8 mouse cellular contexts compared by ENCODE assay signal in the genomic region with DNA sequence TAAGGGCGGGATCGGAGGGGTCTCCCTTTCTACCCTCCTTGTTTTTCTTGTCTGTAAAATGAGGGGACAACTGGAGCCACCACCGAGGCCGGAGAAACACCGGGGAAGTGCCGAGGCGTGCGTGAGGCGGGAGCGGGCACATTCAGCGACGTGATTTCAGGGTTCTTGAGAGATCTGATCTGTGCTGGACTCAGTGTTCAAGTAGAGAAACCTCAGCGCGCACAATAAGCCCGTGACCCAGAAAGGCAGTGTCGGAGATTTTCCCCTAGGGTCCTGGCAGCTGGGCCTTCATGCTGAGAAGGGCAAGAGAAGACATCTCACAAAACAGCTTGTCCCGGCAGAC. TPM values are rescaled to one million over a fixed set of nuclear protein-coding genes. Genes with fewer than 3 reads are reported as not detected.
A peak's percentile ranks its signal among the peaks of the same experiment; 100 is the strongest.
DNase-seq lines count a peak whose midpoint lies in the region; ATAC-seq and TF ChIP-seq lines count a peak whose summit lies in the region.

No protein-coding gene starts in this region.

- H3K9ac ChIP-seq in embryonic facial prominence, embryonic 11.5 days (replicated peaks; ENCODE audit: low read length): peak overlapping the region; percentile 70
- H3K9ac ChIP-seq in hindbrain, embryonic 14.5 days: peak overlapping the region; percentile 85

- ATAC-seq in embryonic facial prominence, embryonic 11.5 days (replicated peaks; ENCODE audit: insufficient number of reproducible peaks, low FRiP score, low TSS enrichment, low read depth): peak; percentile 7; the same call in 1 of the 2 replicates
- peak; percentile 57; the same call in 1 of the 2 replicates for ATAC-seq in hindbrain, embryonic 14.5 days (ENCODE audit: low FRiP score)

- H3K36me3 ChIP-seq in embryonic facial prominence, embryonic 11.5 days (replicated peaks; ENCODE audit: control insufficient read depth, insufficient read depth, low read depth, low read length): no peaks in the 10 kb centered on the region
- H3K36me3 ChIP-seq in hindbrain, embryonic 14.5 days (replicated peaks; ENCODE audit: control insufficient read depth, insufficient read depth): peaks cover 36% of the 10 kb centered on the region
- peaks cover 40% of the 10 kb centered on the region for H3K36me3 ChIP-seq in midbrain, embryonic 10.5 days

- intact Hi-C loops in left cerebral cortex, adult 2 months (cut with DNase I): loop anchor here (5.0 kb wide), 1 partner anchor 83 kb away; a partner anchor contains a TSS
- intact Hi-C loops in left cerebral cortex, postnatal 10 days (cut with DNase I): loop anchor here (5.0 kb wide), 1 partner anchor 83 kb away; a partner anchor contains a TSS

- peak overlapping the region; percentile 72 for H3K4me3 ChIP-seq in left cerebral cortex, adult 2 months
- H3K4me3 ChIP-seq in embryonic facial prominence, embryonic 11.5 days (ENCODE audit: low read depth, low read length): peak overlapping the region; percentile 62
- peak overlapping the region; percentile 73 for H3K4me3 ChIP-seq in hindbrain, embryonic 14.5 days (replicated peaks; ENCODE audit: low read length)
- peak overlapping the region; percentile 77 for H3K4me3 ChIP-seq in midbrain, embryonic 10.5 days

- H3K27me3 ChIP-seq in embryonic facial prominence, embryonic 11.5 days (ENCODE audit: control insufficient read depth, insufficient read depth, low read length): no peaks in the 10 kb centered on the region
- no peaks in the 10 kb centered on the region for H3K27me3 ChIP-seq in hindbrain, embryonic 14.5 days (ENCODE audit: control insufficient read depth, insufficient read depth, low read length)
- no peaks in the 10 kb centered on the region; the same call in 1 of the 2 replicates for H3K27me3 ChIP-seq in midbrain, embryonic 10.5 days (ENCODE audit: low read depth, poor library complexity, severe bottlenecking)

- H3K9me3 ChIP-seq in embryonic facial prominence, embryonic 11.5 days (replicated peaks; ENCODE audit: control insufficient read depth, low read length): no peaks in the 10 kb centered on the region
- H3K9me3 ChIP-seq in hindbrain, embryonic 14.5 days (ENCODE audit: control insufficient read depth, low read length): no peaks in the 10 kb centered on the region
- no peaks in the 10 kb centered on the region for H3K9me3 ChIP-seq in midbrain, embryonic 10.5 days (replicated peaks)

- TF ChIP-seq CTCF in left cerebral cortex, adult 2 months (IDR thresholded peaks at IDR 0.05): no peak

- no peaks in the 10 kb centered on the region for H3K4me1 ChIP-seq in embryonic facial prominence, embryonic 11.5 days (ENCODE audit: control insufficient read depth, insufficient read depth, low read length)
- peaks cover 8% of the 10 kb centered on the region for H3K4me1 ChIP-seq in hindbrain, embryonic 14.5 days (replicated peaks; ENCODE audit: control insufficient read depth, insufficient read depth, low read length)
- H3K4me1 ChIP-seq in midbrain, embryonic 10.5 days: peaks cover 12% of the 10 kb centered on the region

- under 1% methylated on average over 17 of the region's 17 CpGs for WGBS in embryonic facial prominence, embryonic 11.5 days
- under 1% methylated on average over 17 of the region's 17 CpGs for WGBS in hindbrain, embryonic 14.5 days
- WGBS in midbrain, embryonic 10.5 days: 1% methylated on average over 17 of the region's 17 CpGs

- DNase-seq in left cerebral cortex, adult 2 months (ENCODE audit: extremely low spot score in 1 of 2, low spot score in 2 of 2): no peak
- DNase-seq in left cerebral cortex, postnatal 10 days (ENCODE audit: extremely low spot score in 1 of 2, low spot score in 2 of 2): no peak
- DNase-seq in embryonic facial prominence, embryonic 11.5 days (ENCODE audit: low spot score): no peak
- DNase-seq in hindbrain, embryonic 14.5 days (ENCODE audit: low spot score): no peak
- no peak for DNase-seq in midbrain, embryonic 10.5 days (ENCODE audit: low spot score)
- no peak for DNase-seq in B cell, adult 2 months
- DNase-seq in spleen, postnatal 4 days (ENCODE audit: low spot score in 2 of 2): no peak
- DNase-seq in urinary bladder, postnatal 14 days (ENCODE audit: low spot score): no peak

- peak overlapping the region; percentile 74 for H3K4me2 ChIP-seq in embryonic facial prominence, embryonic 11.5 days (ENCODE audit: low read depth, low read length)
- H3K4me2 ChIP-seq in hindbrain, embryonic 14.5 days (replicated peaks): peak overlapping the region; percentile 95

- H3K27ac ChIP-seq in left cerebral cortex, adult 2 months: peak overlapping the region; percentile 73
- H3K27ac ChIP-seq in embryonic facial prominence, embryonic 11.5 days (replicated peaks; ENCODE audit: low read depth, low read length): no peak overlapping the region
- H3K27ac ChIP-seq in hindbrain, embryonic 14.5 days: 0 out of 2 replicates have a peak overlapping the region, but pooled peaks have one; percentile 57
- peak overlapping the region; percentile 82 for H3K27ac ChIP-seq in midbrain, embryonic 10.5 days (replicated peaks)

RNA-seq across cellular contexts. Expression of a gene that starts 0.3 kb away (rescaled TPM):
- 10 to 100 TPM; 71.7 to 73.3 TPM for total RNA-seq in left cerebral cortex, adult 2 months (2021)
- total RNA-seq in left cerebral cortex, postnatal 10 days (2021): 10 to 100 TPM; 69.9 to 70.2 TPM
- polyA plus RNA-seq in embryonic facial prominence, embryonic 11.5 days (2014; fragmentation: Nextera tagmentation; extraction: Ambion mirVana): 124 and 136 TPM in 2 replicates
- polyA plus RNA-seq in hindbrain, embryonic 14.5 days (2014; fragmentation: Nextera tagmentation; extraction: Ambion mirVana): 86.5 and 95.8 TPM in 2 replicates
- polyA plus RNA-seq in midbrain, embryonic 10.5 days (2016; fragmentation: Nextera tagmentation; extraction: Ambion mirVana): 129 and 131 TPM in 2 replicates

RNA-seq across cellular contexts. Expression of a gene that starts 14.4 kb away (rescaled TPM):
- under 1 TPM; 0.11 to 0.19 TPM for total RNA-seq in left cerebral cortex, adult 2 months (2021)
- total RNA-seq in left cerebral cortex, postnatal 10 days (2021): under 1 TPM; 0.11 to 0.22 TPM
- polyA plus RNA-seq in embryonic facial prominence, embryonic 11.5 days (2014; fragmentation: Nextera tagmentation; extraction: Ambion mirVana): 0.24 and 0.25 TPM in 2 replicates
- 0.31 and 0.35 TPM in 2 replicates for polyA plus RNA-seq in hindbrain, embryonic 14.5 days (2014; fragmentation: Nextera tagmentation; extraction: Ambion mirVana)
- polyA plus RNA-seq in midbrain, embryonic 10.5 days (2016; fragmentation: Nextera tagmentation; extraction: Ambion mirVana): 0.04 and 0.05 TPM in 2 replicates

RNA-seq across cellular contexts. Expression of a gene that starts 36.5 kb away (rescaled TPM):
- 10 to 100 TPM; 24.6 to 32.7 TPM for total RNA-seq in left cerebral cortex, adult 2 months (2021)
- 10 to 100 TPM; 31.5 to 33.2 TPM for total RNA-seq in left cerebral cortex, postnatal 10 days (2021)
- 47.9 and 53.1 TPM in 2 replicates for polyA plus RNA-seq in embryonic facial prominence, embryonic 11.5 days (2014; fragmentation: Nextera tagmentation; extraction: Ambion mirVana)
- polyA plus RNA-seq in hindbrain, embryonic 14.5 days (2014; fragmentation: Nextera tagmentation; extraction: Ambion mirVana): 39.8 and 44.4 TPM in 2 replicates
- polyA plus RNA-seq in midbrain, embryonic 10.5 days (2016; fragmentation: Nextera tagmentation; extraction: Ambion mirVana): 51.8 and 52.1 TPM in 2 replicates

RNA-seq across cellular contexts. Expression of a gene that starts 37.8 kb away (rescaled TPM):
- 10 to 100 TPM; 52.6 to 52.7 TPM for total RNA-seq in left cerebral cortex, adult 2 months (2021)
- total RNA-seq in left cerebral cortex, postnatal 10 days (2021): 10 to 100 TPM; 40.9 to 42.2 TPM
- polyA plus RNA-seq in embryonic facial prominence, embryonic 11.5 days (2014; fragmentation: Nextera tagmentation; extraction: Ambion mirVana): 26.5 and 27.3 TPM in 2 replicates
- 25.8 and 26.5 TPM in 2 replicates for polyA plus RNA-seq in hindbrain, embryonic 14.5 days (2014; fragmentation: Nextera tagmentation; extraction: Ambion mirVana)
- 31.7 and 32.5 TPM in 2 replicates for polyA plus RNA-seq in midbrain, embryonic 10.5 days (2016; fragmentation: Nextera tagmentation; extraction: Ambion mirVana)
